Mouse (Mus musculus): ENCODE data around the gene Sncg. TPM values are rescaled to one million over a fixed set of nuclear protein-coding genes. Genes with fewer than 3 reads are reported as not detected.
A peak's percentile ranks its signal among the peaks of the same experiment; 100 is the strongest.

Sncg gene
- total and polyA plus RNA-seq, 3 experiments = 0.21 to 0.50 (median 0.27) TPM

GRCm38 (mm10) chr14:34354456-34354855 lies 20.1 kb downstream of the Sncg start:
- dilution Hi-C loops (cut with MboI; ENCODE audit: extremely low pct_ligation_motif_present, extremely low pct_unique_long_range_greater_than_20kb, low sequenced_read_pairs) (no loop called here), in situ Hi-C loops (cut with MboI; ENCODE audit: low pct_ligation_motif_present, low pct_unique_long_range_greater_than_20kb, low sequenced_read_pairs) (no loop called here)
- no peak for DNase-seq (ENCODE audit: extremely low read depth)
- TF ChIP-seq MXI1 (IDR thresholded peaks at IDR 0.05; ENCODE audit: low read depth, low read length) (no peak), PAX5 (IDR thresholded peaks at IDR 0.05; ENCODE audit: low read length) (no peak), ETS1 (conservative IDR thresholded peaks at IDR 0.05; ENCODE audit: low read depth, low read length) (no peak), GABPA (IDR thresholded peaks at IDR 0.05; ENCODE audit: insufficient replicate concordance, low read depth, low read length) (no peak), UBTF (IDR thresholded peaks at IDR 0.05; ENCODE audit: low read depth, low read length) (no peak), RAD21 (IDR thresholded peaks at IDR 0.05; ENCODE audit: low read depth, low read length) (no peak), TCF12 (IDR thresholded peaks at IDR 0.05; ENCODE audit: low read depth, low read length) (no peak), RCOR1 (conservative IDR thresholded peaks at IDR 0.05; ENCODE audit: low read depth, low read length) (no peak), USF1 (IDR thresholded peaks at IDR 0.05; ENCODE audit: low read depth, low read length) (no peak)
- Histone ChIP-seq H3K79me2 (replicated peaks; ENCODE audit: control insufficient read depth, extremely low read depth, insufficient read depth, poor library complexity, severe bottlenecking) (no peaks in the 10 kb centered on the region), H3K9ac (ENCODE audit: insufficient read depth, low read depth) (no peak overlapping the region), H3K4me1 (ENCODE audit: control insufficient read depth in 1 of 2, insufficient read depth in 2 of 2) (no peaks in the 10 kb centered on the region), H3K27ac (ENCODE audit: insufficient read depth, low read depth) (no peak overlapping the region), H3K27me3 (replicated peaks) (peaks cover 3% of the 10 kb centered on the region), H3K9me3 (replicated peaks; ENCODE audit: low read length) (no peaks in the 10 kb centered on the region), H3K36me3 (replicated peaks in 1 of 2; ENCODE audit: control insufficient read depth in 1 of 2, insufficient read depth in 1 of 2, low read length in 1 of 2) (no peaks in the 10 kb centered on the region), H3K4me2 (ENCODE audit: insufficient read depth, low read depth, poor library complexity, severe bottlenecking) (peak overlapping the region; percentile 23; the same call in 1 of the 2 replicates), H3K4me3 (replicated peaks in 1 of 3; ENCODE audit: low read depth in 2 of 3, low read length in 2 of 3, poor library complexity in 1 of 3) (no peak overlapping the region)

GRCm38 (mm10) chr14:34353326-34353725 lies 21.3 kb downstream of the Sncg start:
- no peak overlapping the region for H3K4me2 ChIP-seq (ENCODE audit: insufficient read depth, low read depth, poor library complexity, severe bottlenecking)
- dilution Hi-C loops (cut with MboI; ENCODE audit: extremely low pct_ligation_motif_present, extremely low pct_unique_long_range_greater_than_20kb, low sequenced_read_pairs) (no loop called here), in situ Hi-C loops (cut with MboI; ENCODE audit: low pct_ligation_motif_present, low pct_unique_long_range_greater_than_20kb, low sequenced_read_pairs) (no loop called here)
- TF ChIP-seq NELFE (IDR thresholded peaks at IDR 0.05; ENCODE audit: low read depth, low read length) = no peak
- no peak for TF ChIP-seq MYC (IDR thresholded peaks at IDR 0.05; ENCODE audit: low read depth, low read length)
- no peak for TF ChIP-seq PAX5 (IDR thresholded peaks at IDR 0.05; ENCODE audit: low read length)
- no peak for TF ChIP-seq HCFC1 (IDR thresholded peaks at IDR 0.05; ENCODE audit: low read depth, low read length)
- TF ChIP-seq ELF1 (IDR thresholded peaks at IDR 0.05; ENCODE audit: low read depth, low read length) = no peak
- no peak for TF ChIP-seq ETS1 (conservative IDR thresholded peaks at IDR 0.05; ENCODE audit: low read depth, low read length)
- no peak for DNase-seq (ENCODE audit: extremely low read depth)
- no peaks in the 10 kb centered on the region for H3K36me3 ChIP-seq (replicated peaks in 1 of 2; ENCODE audit: control insufficient read depth in 1 of 2, insufficient read depth in 1 of 2, low read length in 1 of 2)
- no peak overlapping the region for H3K27ac ChIP-seq (ENCODE audit: insufficient read depth, low read depth)
- H3K9ac ChIP-seq (ENCODE audit: insufficient read depth, low read depth) = no peak overlapping the region
- H3K9me3 ChIP-seq (replicated peaks; ENCODE audit: low read length) = no peaks in the 10 kb centered on the region
- no peak overlapping the region for H3K4me3 ChIP-seq (replicated peaks in 1 of 3; ENCODE audit: low read depth in 2 of 3, low read length in 2 of 3, poor library complexity in 1 of 3)
- H3K79me2 ChIP-seq (replicated peaks; ENCODE audit: control insufficient read depth, extremely low read depth, insufficient read depth, poor library complexity, severe bottlenecking) = no peaks in the 10 kb centered on the region
- H3K4me1 ChIP-seq (ENCODE audit: control insufficient read depth in 1 of 2, insufficient read depth in 2 of 2) = no peaks in the 10 kb centered on the region
- H3K27me3 ChIP-seq (replicated peaks) = peaks cover 3% of the 10 kb centered on the region

- Histone ChIP-seq H3K4me3 (replicated peaks in 1 of 3; ENCODE audit: low read depth in 2 of 3, low read length in 2 of 3, poor library complexity in 1 of 3) (no peak overlapping the region), H3K27me3 (replicated peaks) (peaks cover 3% of the 10 kb centered on the region), H3K36me3 (replicated peaks in 1 of 2; ENCODE audit: control insufficient read depth in 1 of 2, insufficient read depth in 1 of 2, low read length in 1 of 2) (no peaks in the 10 kb centered on the region), H3K27ac (ENCODE audit: insufficient read depth, low read depth) (no peak overlapping the region), H3K9me3 (replicated peaks; ENCODE audit: low read length) (no peaks in the 10 kb centered on the region), H3K4me1 (ENCODE audit: control insufficient read depth in 1 of 2, insufficient read depth in 2 of 2) (no peaks in the 10 kb centered on the region), H3K4me2 (ENCODE audit: insufficient read depth, low read depth, poor library complexity, severe bottlenecking) (no peak overlapping the region), H3K79me2 (replicated peaks; ENCODE audit: control insufficient read depth, extremely low read depth, insufficient read depth, poor library complexity, severe bottlenecking) (no peaks in the 10 kb centered on the region), H3K9ac (ENCODE audit: insufficient read depth, low read depth) (no peak overlapping the region)
- in situ Hi-C loops (cut with MboI; ENCODE audit: low pct_ligation_motif_present, low pct_unique_long_range_greater_than_20kb, low sequenced_read_pairs) = no loop called here
- TF ChIP-seq MYC (IDR thresholded peaks at IDR 0.05; ENCODE audit: low read depth, low read length) = no peak
- TF ChIP-seq CTCF (conservative IDR thresholded peaks at IDR 0.05 in 1 of 2, IDR thresholded peaks at IDR 0.05 in 1 of 2; ENCODE audit: low read depth in 2 of 2, low read length in 2 of 2) = no peak
- TF ChIP-seq RAD21 (IDR thresholded peaks at IDR 0.05; ENCODE audit: low read depth, low read length) = no peak
- no peak for DNase-seq (ENCODE audit: extremely low read depth)
- dilution Hi-C loops (cut with MboI; ENCODE audit: extremely low pct_ligation_motif_present, extremely low pct_unique_long_range_greater_than_20kb, low sequenced_read_pairs) = no loop called here
Measured at GRCm38 (mm10) chr14:34352523-34352922, 22.1 kb downstream of the Sncg start.
